Mouse (Mus musculus) gastrocnemius, postnatal 14 days (tissue): Measurements from ENCODE around the gene Gm21677. TPM values are rescaled to one million over a fixed set of nuclear protein-coding genes. Genes with fewer than 3 reads are reported as not detected.
"Not testable (repeated sequence)": the region's sequence is repeated elsewhere in the genome, so short reads cannot be mapped to it uniquely, and the experiment has no call there.

Source experiments
- DNase-seq: peaks from one replicate; pipeline ENCODE4 v3.0.0; 2021; ENCODE audit warnings: mixed read lengths
- intact Hi-C: fragments of 180-260 bp; cut with DNase I; formaldehyde crosslinking; loops from one replicate; pipeline ENCODE4 v1.15.1; 2025; ENCODE audit warnings: low total_unique reads
- long read RNA-seq, 2 experiments: library from polyadenylated mRNA; stranded (forward); transcript quantifications; one replicate each; pipeline ENCODE4 v2.0.0; 2021
- total RNA-seq, 2 experiments: library from RNA; stranded (reverse); gene quantifications; 2 replicates each; pipeline ENCODE4 v1.2.3; 2021

The Gm21677 gene
- total RNA-seq, result not detected
- long read RNA-seq, experiment 1, result 0 reads
- long read RNA-seq, experiment 2, result 0 reads

DNA sequence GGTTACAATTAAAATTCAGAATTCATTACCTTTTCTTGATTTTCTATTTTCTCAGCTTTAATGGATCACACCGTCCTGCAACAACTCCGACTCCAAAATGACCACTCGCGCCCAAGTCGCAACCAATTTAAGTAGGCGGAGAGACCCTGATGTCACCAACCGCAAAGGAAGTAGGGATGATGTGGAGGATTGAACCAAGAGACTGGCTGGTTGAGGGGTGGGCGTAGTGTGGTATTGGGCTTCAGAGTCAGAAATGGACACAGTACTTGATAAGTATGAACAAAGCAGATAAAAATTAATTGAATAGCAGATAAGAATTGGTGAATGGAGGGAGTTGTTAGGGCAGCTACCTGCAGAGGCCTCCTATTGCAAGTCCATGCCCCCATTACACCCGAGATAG, at the start of gene Gm21677:
Gene Gm21677, minus strand, starts transcription at position 101 of the 400 bp plus-strand sequence.
- DNase-seq, intact Hi-C loops: not testable (repeated sequence)

DNA sequence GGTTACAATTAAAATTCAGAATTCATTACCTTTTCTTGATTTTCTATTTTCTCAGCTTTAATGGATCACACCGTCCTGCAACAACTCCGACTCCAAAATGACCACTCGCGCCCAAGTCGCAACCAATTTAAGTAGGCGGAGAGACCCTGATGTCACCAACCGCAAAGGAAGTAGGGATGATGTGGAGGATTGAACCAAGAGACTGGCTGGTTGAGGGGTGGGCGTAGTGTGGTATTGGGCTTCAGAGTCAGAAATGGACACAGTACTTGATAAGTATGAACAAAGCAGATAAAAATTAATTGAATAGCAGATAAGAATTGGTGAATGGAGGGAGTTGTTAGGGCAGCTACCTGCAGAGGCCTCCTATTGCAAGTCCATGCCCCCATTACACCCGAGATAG, 39.0 kb upstream of the Gm21677 start, which contains the start of gene Gm21693:
Gene Gm21693, minus strand, starts transcription at position 101 of the 400 bp plus-strand sequence.
- intact Hi-C loops, DNase-seq: not testable (repeated sequence)

DNA sequence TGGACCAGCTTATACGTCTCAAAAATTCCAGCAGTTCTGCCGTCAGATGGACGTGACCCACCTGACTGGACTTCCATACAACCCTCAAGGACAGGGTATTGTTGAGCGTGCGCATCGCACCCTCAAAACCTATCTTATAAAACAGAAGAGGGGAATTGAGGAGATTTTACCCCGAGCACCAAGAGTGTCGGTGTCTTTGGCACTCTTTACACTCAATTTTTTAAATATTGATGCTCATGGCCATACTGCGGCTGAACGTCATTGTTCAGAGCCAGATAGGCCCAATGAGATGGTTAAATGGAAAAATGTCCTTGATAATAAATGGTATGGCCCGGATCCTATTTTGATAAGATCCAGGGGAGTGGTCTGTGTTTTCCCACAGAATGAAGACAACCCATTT, 34.4 kb upstream of the Gm21677 start:
- DNase-seq, intact Hi-C loops: not testable (repeated sequence)

Other genes starting within 250 kb of the Gm21677 start
- gene Gm21693, start 38.9 kb upstream of the Gm21677 start, total RNA-seq, result not detected
- gene Gm21704, start 103.7 kb upstream of the Gm21677 start, total RNA-seq, result not detected
- gene Gm21708, start 103.7 kb upstream of the Gm21677 start, total RNA-seq, result not detected